Mouse (Mus musculus): ENCODE data around the gene Nipbl. TPM values are rescaled to one million over a fixed set of nuclear protein-coding genes. Genes with fewer than 3 reads are reported as not detected.
A peak's percentile ranks its signal among the peaks of the same experiment; 100 is the strongest.
"Not testable (repeated sequence)": the region's sequence is repeated elsewhere in the genome, so short reads cannot be mapped to it uniquely, and the experiment has no call there.

The Nipbl gene
- 4.9 and 7.1 TPM in 2 replicates for polyA plus RNA-seq (2012; rRNA removed)

GRCm38 (mm10) chr15:8443926-8444889 is at the start of gene Nipbl:
Nipbl (minus strand) TSS chr15:8444463.
- under 1% methylated on average over 97 of the region's 102 CpGs for WGBS
- peak; percentile 85 for DNase-seq

GRCm38 (mm10) chr15:8485261-8485660 is 41.0 kb upstream of the Nipbl start:
- Histone ChIP-seq H3K4me1 (ENCODE audit: control insufficient read depth, insufficient read depth, low read length) (no peaks in the 10 kb centered on the region), H3K4me3 (replicated peaks; ENCODE audit: extremely low read depth, low read depth, low read length) (no peak overlapping the region)
- no peak for TF ChIP-seq POLR2A (IDR thresholded peaks at IDR 0.05; ENCODE audit: borderline replicate concordance, extremely low read depth, low read depth, low read length)
- TF ChIP-seq CTCF (IDR thresholded peaks at IDR 0.05; ENCODE audit: insufficient read depth, low read length), result no peak
- 66% methylated on average over 6 of the region's 6 CpGs for WGBS
- no peak for DNase-seq

More at GRCm38 (mm10) chr15:8443926-8444889, at the start of gene Nipbl:
- peak; percentile 61; the same call in 1 of the 2 replicates for TF ChIP-seq POLR2A (IDR thresholded peaks at IDR 0.05; ENCODE audit: borderline replicate concordance, extremely low read depth, low read depth, low read length)
- TF ChIP-seq CTCF (IDR thresholded peaks at IDR 0.05; ENCODE audit: insufficient read depth, low read length), result no peak
- Histone ChIP-seq H3K4me1 (ENCODE audit: control insufficient read depth, insufficient read depth, low read length) (peaks cover 6% of the 10 kb centered on the region; the same call in 1 of the 2 replicates), H3K4me3 (replicated peaks; ENCODE audit: extremely low read depth, low read depth, low read length) (peak within 1 kb of the TSS; percentile 72)

- WGBS, result 50% methylated on average over 4 of the region's 4 CpGs
- Histone ChIP-seq H3K4me1 (ENCODE audit: control insufficient read depth, insufficient read depth, low read length) (no peaks in the 10 kb centered on the region), H3K4me3 (replicated peaks; ENCODE audit: extremely low read depth, low read depth, low read length) (no peak overlapping the region)
- TF ChIP-seq POLR2A (IDR thresholded peaks at IDR 0.05; ENCODE audit: borderline replicate concordance, extremely low read depth, low read depth, low read length) (no peak), CTCF (IDR thresholded peaks at IDR 0.05; ENCODE audit: insufficient read depth, low read length) (no peak)
- no peak for DNase-seq
These were observed 24.8 kb upstream of the Nipbl start for GRCm38 (mm10) chr15:8469006-8469575.

GRCm38 (mm10) chr15:8463521-8463920 is 19.3 kb upstream of the Nipbl start:
- TF ChIP-seq CTCF (IDR thresholded peaks at IDR 0.05; ENCODE audit: insufficient read depth, low read length) (no peak), POLR2A (IDR thresholded peaks at IDR 0.05; ENCODE audit: borderline replicate concordance, extremely low read depth, low read depth, low read length) (no peak)
- H3K4me3 ChIP-seq (replicated peaks; ENCODE audit: extremely low read depth, low read depth, low read length), result no peak overlapping the region
- H3K4me1 ChIP-seq (ENCODE audit: control insufficient read depth, insufficient read depth, low read length), result no peaks in the 10 kb centered on the region
- no peak for DNase-seq
- WGBS, result 79% methylated on average over 1 of the region's 1 CpGs

GRCm38 (mm10) chr15:8462780-8463179 is 18.5 kb upstream of the Nipbl start:
- 84% methylated on average over 4 of the region's 4 CpGs for WGBS
- TF ChIP-seq POLR2A (IDR thresholded peaks at IDR 0.05; ENCODE audit: borderline replicate concordance, extremely low read depth, low read depth, low read length), result no peak
- no peak for TF ChIP-seq CTCF (IDR thresholded peaks at IDR 0.05; ENCODE audit: insufficient read depth, low read length)
- Histone ChIP-seq H3K4me1 (ENCODE audit: control insufficient read depth, insufficient read depth, low read length) (no peaks in the 10 kb centered on the region), H3K4me3 (replicated peaks; ENCODE audit: extremely low read depth, low read depth, low read length) (no peak overlapping the region)
- DNase-seq, result no peak

GRCm38 (mm10) chr15:8460871-8461270 is 16.6 kb upstream of the Nipbl start:
- TF ChIP-seq POLR2A (IDR thresholded peaks at IDR 0.05; ENCODE audit: borderline replicate concordance, extremely low read depth, low read depth, low read length) (no peak), CTCF (IDR thresholded peaks at IDR 0.05; ENCODE audit: insufficient read depth, low read length) (no peak)
- WGBS, result 57% methylated on average over 2 of the region's 2 CpGs
- no peak for DNase-seq
- Histone ChIP-seq H3K4me1 (ENCODE audit: control insufficient read depth, insufficient read depth, low read length) (no peaks in the 10 kb centered on the region), H3K4me3 (replicated peaks; ENCODE audit: extremely low read depth, low read depth, low read length) (no peak overlapping the region)

- 78% methylated on average over 2 of the region's 2 CpGs for WGBS
- no peak for DNase-seq
- TF ChIP-seq CTCF (IDR thresholded peaks at IDR 0.05; ENCODE audit: insufficient read depth, low read length) (no peak), POLR2A (IDR thresholded peaks at IDR 0.05; ENCODE audit: borderline replicate concordance, extremely low read depth, low read depth, low read length) (no peak)
- Histone ChIP-seq H3K4me1 (ENCODE audit: control insufficient read depth, insufficient read depth, low read length) (no peaks in the 10 kb centered on the region), H3K4me3 (replicated peaks; ENCODE audit: extremely low read depth, low read depth, low read length) (no peak overlapping the region)
These were observed 15.7 kb upstream of the Nipbl start for GRCm38 (mm10) chr15:8459979-8460378.

GRCm38 (mm10) chr15:8456223-8456622 is 12.0 kb upstream of the Nipbl start:
- H3K4me3 ChIP-seq (replicated peaks; ENCODE audit: extremely low read depth, low read depth, low read length); H3K4me1 ChIP-seq (ENCODE audit: control insufficient read depth, insufficient read depth, low read length); DNase-seq: not testable (repeated sequence)
- WGBS, result 85% methylated on average over 1 of the region's 2 CpGs

GRCm38 (mm10) chr15:8455486-8455885 is 11.2 kb upstream of the Nipbl start:
- Histone ChIP-seq H3K4me3 (replicated peaks; ENCODE audit: extremely low read depth, low read depth, low read length) (no peak overlapping the region), H3K4me1 (ENCODE audit: control insufficient read depth, insufficient read depth, low read length) (no peaks in the 10 kb centered on the region)
- whole genome bisulfite sequencing, result 80% methylated on average over 2 of the region's 2 CpGs
- no peak for DNase-seq
- no peak for TF ChIP-seq POLR2A (IDR thresholded peaks at IDR 0.05; ENCODE audit: borderline replicate concordance, extremely low read depth, low read depth, low read length)
- TF ChIP-seq CTCF (IDR thresholded peaks at IDR 0.05; ENCODE audit: insufficient read depth, low read length), result no peak

Data from lung, adult 2 months (tissue).